Mouse (Mus musculus): Measurements from ENCODE around the gene Cep57l1. TPM values are rescaled to one million over a fixed set of nuclear protein-coding genes. Genes with fewer than 3 reads are reported as not detected.

Cep57l1 gene
- polyA plus RNA-seq, 1 experiment from 2014 or later = 24.8 TPM

GRCm38 (mm10) chr10:41730746-41731145 is 78.9 kb downstream of the Cep57l1 start:
- H3K4me3 ChIP-seq (replicated peaks) = no peak overlapping the region
- no peak for ATAC-seq (replicated peaks; ENCODE audit: low FRiP score)
- WGBS = 95% methylated on average over 10 of the region's 10 CpGs

GRCm38 (mm10) chr10:41726215-41726614 is 83.5 kb downstream of the Cep57l1 start:
- Histone ChIP-seq H3K36me3 (peaks cover 22% of the 10 kb centered on the region), H3K4me1 (no peaks in the 10 kb centered on the region), H3K27ac (no peak overlapping the region), H3K4me2 (no peak overlapping the region), H3K9me3 (replicated peaks) (no peaks in the 10 kb centered on the region), H3K4me3 (replicated peaks) (no peak overlapping the region), H3K9ac (no peak overlapping the region), H3K27me3 (no peaks in the 10 kb centered on the region)
- WGBS = 86% methylated on average over 9 of the region's 9 CpGs
- no peak for ATAC-seq (replicated peaks; ENCODE audit: low FRiP score)

More at GRCm38 (mm10) chr10:41730746-41731145, 78.9 kb downstream of the Cep57l1 start:
- H3K4me2 ChIP-seq = no peak overlapping the region
- H3K27me3 ChIP-seq = no peaks in the 10 kb centered on the region
- no peaks in the 10 kb centered on the region for H3K4me1 ChIP-seq
- no peaks in the 10 kb centered on the region for H3K9me3 ChIP-seq (replicated peaks)
- no peak overlapping the region for H3K27ac ChIP-seq
- peaks cover 26% of the 10 kb centered on the region for H3K36me3 ChIP-seq
- no peak overlapping the region for H3K9ac ChIP-seq

GRCm38 (mm10) chr10:41719587-41719986 is 90.1 kb downstream of the Cep57l1 start:
- 77% methylated on average over 9 of the region's 9 CpGs for WGBS
- H3K4me1 ChIP-seq = peaks cover 13% of the 10 kb centered on the region
- H3K36me3 ChIP-seq = 0 out of 2 replicates have a peak, but pooled peaks cover 4% of the 10 kb centered on the region
- H3K27me3 ChIP-seq = no peaks in the 10 kb centered on the region
- H3K4me3 ChIP-seq (replicated peaks) = no peak overlapping the region
- ATAC-seq (replicated peaks; ENCODE audit: low FRiP score) = no peak
- H3K4me2 ChIP-seq = no peak overlapping the region
- H3K9me3 ChIP-seq (replicated peaks) = no peaks in the 10 kb centered on the region
- no peak overlapping the region for H3K27ac ChIP-seq
- H3K9ac ChIP-seq = no peak overlapping the region

GRCm38 (mm10) chr10:41716029-41716897 is 93.4 kb downstream of the Cep57l1 start, which contains the start of gene Ccdc162:
Gene Ccdc162, minus strand, starts transcription at chr10:41716634.
- H3K27ac ChIP-seq = no peak within 1 kb of the TSS
- ATAC-seq (replicated peaks; ENCODE audit: low FRiP score) = no peak
- H3K4me1 ChIP-seq = peaks cover 13% of the 10 kb centered on the region
- 60% methylated on average over 15 of the region's 15 CpGs for WGBS
- no peaks in the 10 kb centered on the region for H3K27me3 ChIP-seq
- H3K4me3 ChIP-seq (replicated peaks) = no peak within 1 kb of the TSS
- H3K36me3 ChIP-seq = 0 out of 2 replicates have a peak, but pooled peaks cover 4% of the 10 kb centered on the region
- no peak within 1 kb of the TSS for H3K9ac ChIP-seq
- H3K9me3 ChIP-seq (replicated peaks) = no peaks in the 10 kb centered on the region
- H3K4me2 ChIP-seq = peak within 1 kb of the TSS; percentile 27; the same call in 1 of the 2 replicates

GRCm38 (mm10) chr10:41715557-41715956 is 94.1 kb downstream of the Cep57l1 start:
- Histone ChIP-seq H3K4me1 (peaks cover 13% of the 10 kb centered on the region), H3K9ac (no peak overlapping the region), H3K36me3 (0 out of 2 replicates have a peak, but pooled peaks cover 4% of the 10 kb centered on the region), H3K9me3 (replicated peaks) (no peaks in the 10 kb centered on the region), H3K27me3 (no peaks in the 10 kb centered on the region), H3K4me3 (replicated peaks) (no peak overlapping the region), H3K27ac (no peak overlapping the region), H3K4me2 (no peak overlapping the region)
- ATAC-seq (replicated peaks; ENCODE audit: low FRiP score) = no peak
- 82% methylated on average over 14 of the region's 14 CpGs for WGBS

GRCm38 (mm10) chr10:41711467-41711866 is 98.2 kb downstream of the Cep57l1 start:
- 40% methylated on average over 7 of the region's 7 CpGs for WGBS
- no peak overlapping the region for H3K9ac ChIP-seq

GRCm38 (mm10) chr10:41710773-41711172 is 98.9 kb downstream of the Cep57l1 start:
- Histone ChIP-seq H3K27ac (no peak overlapping the region), H3K9me3 (replicated peaks) (no peaks in the 10 kb centered on the region), H3K27me3 (no peaks in the 10 kb centered on the region), H3K9ac (no peak overlapping the region), H3K4me1 (no peaks in the 10 kb centered on the region), H3K4me2 (no peak overlapping the region), H3K4me3 (replicated peaks) (no peak overlapping the region), H3K36me3 (no peaks in the 10 kb centered on the region)
- ATAC-seq (replicated peaks; ENCODE audit: low FRiP score) = no peak
- WGBS = 82% methylated on average over 8 of the region's 8 CpGs

More at GRCm38 (mm10) chr10:41711467-41711866, 98.2 kb downstream of the Cep57l1 start:
- Histone ChIP-seq H3K36me3 (no peaks in the 10 kb centered on the region), H3K4me3 (replicated peaks) (no peak overlapping the region), H3K4me1 (peaks cover 5% of the 10 kb centered on the region), H3K4me2 (no peak overlapping the region), H3K27me3 (no peaks in the 10 kb centered on the region), H3K9me3 (replicated peaks) (no peaks in the 10 kb centered on the region), H3K27ac (no peak overlapping the region)
- ATAC-seq (replicated peaks; ENCODE audit: low FRiP score) = no peak

GRCm38 (mm10) chr10:41709341-41709740 is 100.3 kb downstream of the Cep57l1 start:
- ATAC-seq (replicated peaks; ENCODE audit: low FRiP score) = no peak
- no peaks in the 10 kb centered on the region for H3K27me3 ChIP-seq
- WGBS = 63% methylated on average over 8 of the region's 8 CpGs
- no peaks in the 10 kb centered on the region for H3K9me3 ChIP-seq (replicated peaks)
- no peak overlapping the region for H3K4me2 ChIP-seq
- no peaks in the 10 kb centered on the region for H3K4me1 ChIP-seq
- no peaks in the 10 kb centered on the region for H3K36me3 ChIP-seq
- H3K9ac ChIP-seq = no peak overlapping the region
- no peak overlapping the region for H3K4me3 ChIP-seq (replicated peaks)
- no peak overlapping the region for H3K27ac ChIP-seq

- no peaks in the 10 kb centered on the region for H3K4me1 ChIP-seq
- 75% methylated on average over 5 of the region's 5 CpGs for WGBS
- no peaks in the 10 kb centered on the region for H3K9me3 ChIP-seq (replicated peaks)
- no peak overlapping the region for H3K9ac ChIP-seq
- H3K27me3 ChIP-seq = no peaks in the 10 kb centered on the region
- no peak overlapping the region for H3K4me2 ChIP-seq
- no peak overlapping the region for H3K4me3 ChIP-seq (replicated peaks)
- ATAC-seq (replicated peaks; ENCODE audit: low FRiP score) = no peak
- H3K27ac ChIP-seq = no peak overlapping the region
- no peaks in the 10 kb centered on the region for H3K36me3 ChIP-seq
Measured at GRCm38 (mm10) chr10:41699669-41700068, 110.0 kb downstream of the Cep57l1 start.

GRCm38 (mm10) chr10:41697040-41697439 is 112.6 kb downstream of the Cep57l1 start:
- Histone ChIP-seq H3K9ac (no peak overlapping the region), H3K9me3 (replicated peaks) (no peaks in the 10 kb centered on the region), H3K27ac (no peak overlapping the region), H3K4me3 (replicated peaks) (no peak overlapping the region), H3K36me3 (no peaks in the 10 kb centered on the region), H3K4me2 (no peak overlapping the region), H3K27me3 (no peaks in the 10 kb centered on the region), H3K4me1 (0 out of 2 replicates have a peak, but pooled peaks cover 2% of the 10 kb centered on the region)
- 79% methylated on average over 11 of the region's 11 CpGs for WGBS
- ATAC-seq (replicated peaks; ENCODE audit: low FRiP score) = no peak

GRCm38 (mm10) chr10:41690978-41691377 is 118.7 kb downstream of the Cep57l1 start:
- Histone ChIP-seq H3K4me1 (peaks cover 9% of the 10 kb centered on the region), H3K27ac (no peak overlapping the region), H3K4me3 (replicated peaks) (no peak overlapping the region), H3K4me2 (no peak overlapping the region), H3K9me3 (replicated peaks) (no peaks in the 10 kb centered on the region), H3K9ac (no peak overlapping the region), H3K27me3 (no peaks in the 10 kb centered on the region), H3K36me3 (no peaks in the 10 kb centered on the region)
- WGBS = 71% methylated on average over 4 of the region's 4 CpGs
- no peak for ATAC-seq (replicated peaks; ENCODE audit: low FRiP score)

Data from kidney, embryonic 15.5 days (tissue).